Mouse (Mus musculus): ENCODE data around the gene Llph. TPM values are rescaled to one million over a fixed set of nuclear protein-coding genes. Genes with fewer than 3 reads are reported as not detected.
"Not testable (repeated sequence)": the region's sequence is repeated elsewhere in the genome, so short reads cannot be mapped to it uniquely, and the experiment has no call there.

Gene Llph
- 10 to 100 TPM; 11.4 to 12.8 TPM for total RNA-seq (2021)
- long read RNA-seq, experiment 1, transcript Llph-201 (3 exons, 1,664 nt): major isoform, 50 of 62 reads
- long read RNA-seq, experiment 1, partial matches to known transcripts: 9 of 62 reads
- long read RNA-seq, experiment 1, other reads (novel, unspliced or antisense): 0 of 62 reads
- long read RNA-seq, experiment 2, transcript Llph-201 (3 exons, 1,664 nt): major isoform, 16 of 17 reads
- long read RNA-seq, experiment 2, partial matches to known transcripts: 1 of 17 reads
- long read RNA-seq, experiment 2, other reads (novel, unspliced or antisense): 0 of 17 reads

GRCm38 (mm10) chr10:120226871-120227661, at the start of gene Llph:
TSS of gene Llph (plus strand) at chr10:120227070.
- DNase-seq: peak; percentile 78

GRCm38 (mm10) chr10:120182887-120183286, 44.0 kb upstream of the Llph start:
- no peak for DNase-seq

GRCm38 (mm10) chr10:120183342-120183741, 43.5 kb upstream of the Llph start:
- no peak for DNase-seq

GRCm38 (mm10) chr10:120188513-120188912, 38.4 kb upstream of the Llph start:
- DNase-seq: no peak

- DNase-seq: no peak
Measured at GRCm38 (mm10) chr10:120189276-120189675, 37.6 kb upstream of the Llph start.

- no peak for DNase-seq
Measured at GRCm38 (mm10) chr10:120189782-120190181, 37.1 kb upstream of the Llph start.

- DNase-seq: no peak
Measured at GRCm38 (mm10) chr10:120191165-120191564, 35.7 kb upstream of the Llph start.

GRCm38 (mm10) chr10:120192278-120192677, 34.6 kb upstream of the Llph start:
- DNase-seq: no peak

- no peak for DNase-seq
Measured at GRCm38 (mm10) chr10:120193255-120193654, 33.6 kb upstream of the Llph start.

GRCm38 (mm10) chr10:120197061-120197835, 29.6 kb upstream of the Llph start:
- no peak for DNase-seq

GRCm38 (mm10) chr10:120201131-120201921, 25.5 kb upstream of the Llph start, which contains the start of gene Tmbim4:
TSS of gene Tmbim4 (plus strand) at chr10:120201590.
- peak; percentile 85 for DNase-seq

- peak; percentile 57 for DNase-seq
Measured at GRCm38 (mm10) chr10:120201961-120202402, 24.9 kb upstream of the Llph start, which contains the start of gene Irak3. TSS of gene Irak3 (minus strand) at chr10:120202130.

GRCm38 (mm10) chr10:120202467-120203250, 24.2 kb upstream of the Llph start:
- DNase-seq: no peak

GRCm38 (mm10) chr10:120204591-120205210, 22.2 kb upstream of the Llph start:
- DNase-seq: no peak

- DNase-seq: no peak
Measured at GRCm38 (mm10) chr10:120208015-120208414, 18.9 kb upstream of the Llph start.

- DNase-seq: peak; percentile 84
Measured at GRCm38 (mm10) chr10:120208575-120209538, 18.0 kb upstream of the Llph start.

GRCm38 (mm10) chr10:120209539-120209925, 17.3 kb upstream of the Llph start:
- no peak for DNase-seq

GRCm38 (mm10) chr10:120210096-120210495, 16.8 kb upstream of the Llph start:
- DNase-seq: no peak

- DNase-seq: not testable (repeated sequence)
Measured at GRCm38 (mm10) chr10:120217099-120217498, 9.8 kb upstream of the Llph start.

Measured in gastrocnemius, postnatal 25 days (tissue).